Comparison of ENCODE assay signal across 8 mouse cellular contexts in the genomic region with DNA sequence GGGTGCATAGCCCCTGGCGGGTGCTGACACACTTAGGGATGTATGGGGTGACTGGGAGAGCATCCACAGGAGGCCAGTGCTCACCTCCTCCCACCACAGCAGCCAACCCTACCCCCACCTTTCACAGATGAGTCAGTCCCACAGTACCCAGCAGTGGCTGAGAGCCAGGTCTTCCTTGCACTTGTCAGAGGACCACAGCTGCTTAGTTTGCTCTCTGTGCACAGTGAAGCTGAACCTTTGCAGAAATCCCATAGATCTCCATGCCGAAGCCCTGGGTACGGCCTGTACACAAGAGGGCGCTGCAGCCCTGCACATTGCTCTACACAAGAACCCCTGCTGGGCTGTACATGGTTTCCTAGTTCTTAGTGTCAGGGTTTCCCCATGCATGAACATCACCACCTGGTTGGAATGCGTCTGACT.
DNase-seq lines count a peak whose midpoint lies in the region; ATAC-seq and TF ChIP-seq lines count a peak whose summit lies in the region.
"Had no signal": no experiment of that assay in that cellular context is flagged by ENCODE, and none has a peak within 500 bp of the region (broad histone marks: within the 10 kb centered on the region; RNA-seq: fewer than 3 reads in every experiment).

No protein-coding gene starts in this region.

- H3K36me3 ChIP-seq in CH12.LX (replicated peaks in 1 of 2; ENCODE audit: control insufficient read depth in 1 of 2, insufficient read depth in 1 of 2, low read length in 1 of 2): no peaks in the 10 kb centered on the region

- TF ChIP-seq EP300 in CH12.LX (IDR thresholded peaks at IDR 0.05; ENCODE audit: low read length): no peak

- no peak overlapping the region for H3K27ac ChIP-seq in CH12.LX (ENCODE audit: insufficient read depth, low read depth)
- H3K27ac ChIP-seq: macrophage had no signal

- in situ Hi-C loops in CH12.LX (cut with MboI; ENCODE audit: low pct_ligation_motif_present, low pct_unique_long_range_greater_than_20kb, low sequenced_read_pairs): no loop called here

- H3K4me3 ChIP-seq in CH12.LX (replicated peaks in 1 of 3; ENCODE audit: low read depth in 2 of 3, low read length in 2 of 3, poor library complexity in 1 of 3): no peak overlapping the region

- ATAC-seq in megakaryocyte progenitor cell, adult 5-6 weeks (replicated peaks; ENCODE audit: poor library complexity): peak; percentile 42; the same call in 1 of the 2 replicates

- H3K27me3 ChIP-seq in CH12.LX (replicated peaks): peaks cover 8% of the 10 kb centered on the region

- H3K79me2 ChIP-seq in CH12.LX (replicated peaks; ENCODE audit: control insufficient read depth, extremely low read depth, insufficient read depth, poor library complexity, severe bottlenecking): no peaks in the 10 kb centered on the region

- no peaks in the 10 kb centered on the region for H3K9me3 ChIP-seq in CH12.LX (replicated peaks; ENCODE audit: low read length)

- DNase-seq in CH12.LX (ENCODE audit: extremely low read depth): peak; percentile 64
- peak; percentile 46 for DNase-seq in Muller cell, postnatal 12 days (ENCODE audit: inconsistent ontology term)
- peak; percentile 62 to 72 for DNase-seq in cerebellum, postnatal 10 days
- DNase-seq in heart, postnatal 4 days: peak; percentile 36
- DNase-seq in layer of hippocampus, postnatal 10 days (ENCODE audit: low spot score in 2 of 2): peak; percentile 47 to 68
- DNase-seq in yolk sac, embryonic 10.5 days (ENCODE audit: low spot score): peak; percentile 6

- peak; percentile 36 to 72 for TF ChIP-seq CTCF in CH12.LX (conservative IDR thresholded peaks at IDR 0.05 in 1 of 2, IDR thresholded peaks at IDR 0.05 in 1 of 2; ENCODE audit: low read depth in 2 of 2, low read length in 2 of 2)

- H3K9ac ChIP-seq in CH12.LX (ENCODE audit: insufficient read depth, low read depth): no peak overlapping the region

- no peak overlapping the region for H3K4me2 ChIP-seq in CH12.LX (ENCODE audit: insufficient read depth, low read depth, poor library complexity, severe bottlenecking)

- H3K4me1 ChIP-seq in CH12.LX (ENCODE audit: control insufficient read depth in 1 of 2, insufficient read depth in 2 of 2): peaks cover 3 to 28% of the 10 kb centered on the region in 2 experiments; a peak in 2 of 4 replicates

- dilution Hi-C loops in CH12.LX (cut with MboI; ENCODE audit: extremely low pct_ligation_motif_present, extremely low pct_unique_long_range_greater_than_20kb, low sequenced_read_pairs): no loop called here

- TF ChIP-seq POLR2A in CH12.LX (IDR thresholded peaks at IDR 0.05; ENCODE audit: low read depth, low read length): no peak

- peak; percentile 67 for TF ChIP-seq RAD21 in CH12.LX (IDR thresholded peaks at IDR 0.05; ENCODE audit: low read depth, low read length)

TF ChIP-seq in CH12.LX, 34 proteins besides CTCF, POLR2A, EP300 and RAD21:
- no peak for TF ChIP-seq SIN3A (IDR thresholded peaks at IDR 0.05; ENCODE audit: low read length)
- TF ChIP-seq NELFE (IDR thresholded peaks at IDR 0.05; ENCODE audit: low read depth, low read length): no peak
- TF ChIP-seq TBP (conservative IDR thresholded peaks at IDR 0.05; ENCODE audit: low read depth, low read length): no peak
- no peak for TF ChIP-seq ZMIZ1 (IDR thresholded peaks at IDR 0.05; ENCODE audit: low read depth, low read length)
- TF ChIP-seq SMC3 (IDR thresholded peaks at IDR 0.05; ENCODE audit: low read depth, low read length): peak; percentile 35
- no peak for TF ChIP-seq JUN (IDR thresholded peaks at IDR 0.05; ENCODE audit: insufficient read depth, low read depth, low read length)
TF ChIP-seq in CH12.LX: peak in this region for 1.

Comparison
In these comparisons a context has a peak if more than half of its experiments do, and no peak if none do; other contexts are left out.
1. DNase-seq: peak in every context shown above with its lines; median percentile 67 in cerebellum, postnatal 10 days; 64 in CH12.LX; 58 in layer of hippocampus, postnatal 10 days; 46 in Muller cell, postnatal 12 days; 36 in heart, postnatal 4 days; 6 in yolk sac, embryonic 10.5 days.